Mouse (Mus musculus) common myeloid progenitor, adult 5-6 weeks (primary cell): ENCODE results near the gene Serpina9. TPM values are rescaled to one million over a fixed set of nuclear protein-coding genes. Genes with fewer than 3 reads are reported as not detected.

Source experiments
- ATAC-seq: replicated peaks from 2 replicates; pipeline ENCODE4 v1.8.0; 2016; ENCODE audit warnings: low read depth, mild to moderate bottlenecking, moderate TSS enrichment, inconsistent platforms; ENCODE audit not compliant: poor library complexity, severe bottlenecking
- total RNA-seq: library from RNA; stranded (forward); fragments of 200-1000, 187-1606 nt; gene quantifications from 2 replicates; pipeline ENCODE4 v1.2.3, GENCODE M21; 2017

The Serpina9 gene
- total RNA-seq = not detected in 2 replicates

DNA sequence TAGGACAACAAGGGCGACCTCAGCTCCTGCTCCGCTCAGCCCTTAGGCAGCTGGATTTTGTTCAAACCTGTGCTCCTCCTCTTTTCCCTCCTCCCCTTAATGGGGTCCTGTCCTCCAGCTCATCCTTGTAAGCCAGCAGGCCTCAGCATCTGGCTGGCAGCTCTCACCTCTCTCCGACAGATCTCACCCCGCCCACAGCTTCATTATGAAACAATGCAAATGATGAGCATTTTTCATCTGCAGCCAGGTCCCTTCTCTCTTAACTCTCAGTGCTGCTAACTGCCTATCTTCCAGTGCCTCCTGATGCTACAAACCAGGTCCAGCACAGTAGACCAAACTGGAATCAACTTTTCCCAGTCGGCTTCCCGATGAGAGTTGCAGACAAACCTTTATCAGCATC is at the start of gene Serpina9:
Gene Serpina9 (minus strand): TSS at position 136 of the 400 bp plus-strand sequence.
- ATAC-seq = no peak

DNA sequence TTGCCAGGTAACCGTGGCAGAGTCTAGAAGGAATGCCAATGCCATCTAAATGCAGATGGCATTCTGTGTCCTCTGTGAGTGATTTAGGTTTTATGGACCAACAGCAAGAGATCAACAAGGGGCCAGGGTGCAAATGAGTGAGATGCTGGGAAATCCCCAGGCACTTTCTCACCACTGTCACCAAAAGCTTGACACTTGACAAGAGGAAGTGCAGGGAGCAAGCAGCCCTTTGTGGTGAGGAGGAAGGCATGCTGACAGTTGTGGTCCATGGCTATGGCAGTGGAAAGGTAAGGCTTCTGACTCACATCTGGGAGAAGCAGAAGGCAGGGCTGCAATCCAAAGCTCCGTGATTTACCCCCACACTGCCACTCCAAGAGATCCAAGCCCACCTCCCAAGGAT is 48.3 kb upstream of the Serpina9 start:
- peak; percentile 77 for ATAC-seq

DNA sequence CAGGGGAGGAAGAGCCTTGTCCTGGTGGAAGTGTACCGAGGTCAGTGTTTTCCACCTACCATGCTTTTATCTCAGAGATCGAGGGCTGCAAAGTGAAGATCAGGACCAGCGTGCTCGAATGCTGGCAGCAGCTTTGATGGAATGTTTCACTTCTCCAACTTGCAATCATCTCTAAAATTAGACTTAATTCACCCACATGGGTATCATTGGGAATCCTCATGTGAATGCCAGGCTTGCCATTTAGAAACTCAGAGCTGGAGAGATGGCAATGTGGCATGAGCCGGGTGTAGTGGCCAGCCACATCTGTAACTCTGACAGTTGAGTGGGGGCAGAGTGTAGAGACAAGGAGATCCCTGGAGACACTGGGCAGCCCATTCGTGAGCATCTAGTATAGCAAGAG is 46.6 kb upstream of the Serpina9 start:
- no peak for ATAC-seq

DNA sequence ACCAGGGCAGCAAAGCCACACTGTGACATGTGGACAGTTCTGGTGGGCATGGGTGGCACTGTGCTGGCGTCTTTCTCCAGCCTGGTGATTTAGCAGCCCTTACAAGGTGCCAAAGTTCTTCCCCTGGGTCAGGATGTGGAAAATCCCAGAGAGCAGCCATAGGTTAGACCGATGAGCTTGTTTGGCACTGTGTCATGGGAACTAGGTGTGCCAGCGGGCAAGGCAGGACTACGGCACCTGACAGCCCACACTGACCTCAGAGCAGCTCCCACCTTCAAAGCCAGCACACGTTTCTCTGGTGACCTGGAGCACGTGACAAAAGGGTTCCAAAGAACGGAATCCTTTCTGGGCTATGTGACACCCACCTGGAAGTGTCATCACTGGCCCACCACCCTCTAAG is 44.0 kb upstream of the Serpina9 start:
- peak; percentile 20; the same call in 1 of the 2 replicates for ATAC-seq

DNA sequence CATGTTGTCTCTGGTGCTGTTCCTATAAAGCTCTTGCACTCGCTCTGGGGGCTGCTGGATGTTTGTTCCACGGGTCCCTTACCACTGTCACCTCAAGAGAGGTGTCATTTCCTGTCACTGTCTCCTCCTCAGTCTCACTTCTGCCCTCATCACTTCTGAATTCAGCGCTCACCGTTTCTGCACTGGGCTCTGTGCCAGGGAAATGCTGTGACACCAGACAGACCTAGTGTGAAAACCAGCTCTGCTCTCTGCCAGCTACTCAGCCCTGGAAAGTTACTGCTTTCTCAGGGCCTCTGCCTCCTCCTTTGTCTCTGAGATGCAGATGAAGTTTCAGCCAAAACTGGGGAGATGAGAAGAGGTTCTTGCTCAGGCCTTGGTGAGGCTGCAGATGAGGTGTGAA is 43.5 kb upstream of the Serpina9 start:
- ATAC-seq = peak; percentile 62

DNA sequence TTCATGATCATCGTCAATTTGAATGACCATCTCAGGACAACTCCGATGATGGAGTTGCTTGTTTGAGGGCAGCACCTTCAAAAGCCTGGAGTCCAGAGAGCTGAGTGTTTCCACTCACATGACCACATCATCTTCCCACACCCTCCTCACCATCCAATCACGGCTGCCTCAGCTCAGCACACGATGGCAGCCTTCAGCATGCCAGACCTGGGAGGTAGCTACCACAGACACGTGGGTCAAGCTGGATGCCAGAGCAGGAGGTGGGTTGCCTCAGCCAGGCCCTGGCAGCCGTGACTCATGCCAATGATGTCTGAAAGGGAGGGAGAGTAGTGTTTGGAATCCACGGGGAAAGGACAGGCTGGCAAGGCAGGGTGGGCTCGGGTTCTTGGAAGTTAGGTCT is 42.2 kb upstream of the Serpina9 start:
- ATAC-seq = no peak

DNA sequence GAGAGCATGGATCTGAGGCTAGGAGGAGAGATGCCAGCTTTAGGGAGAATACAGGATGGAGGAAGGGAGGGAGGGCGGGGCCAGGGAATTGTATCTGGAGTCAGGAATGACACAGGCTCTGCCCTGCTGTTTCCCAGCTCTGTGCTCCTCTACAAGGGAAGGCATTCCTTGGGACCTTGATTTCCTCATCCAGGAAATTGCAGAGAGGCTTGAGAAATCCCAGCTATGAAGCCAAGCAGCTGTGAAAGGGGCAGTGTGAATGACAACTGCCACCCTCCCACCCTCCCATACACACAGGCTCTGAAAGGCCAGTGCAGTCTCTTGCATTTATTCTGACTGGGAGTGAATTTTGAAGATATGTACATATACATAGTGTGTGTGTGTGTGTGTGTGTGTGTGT is 40.4 kb upstream of the Serpina9 start:
- no peak for ATAC-seq

DNA sequence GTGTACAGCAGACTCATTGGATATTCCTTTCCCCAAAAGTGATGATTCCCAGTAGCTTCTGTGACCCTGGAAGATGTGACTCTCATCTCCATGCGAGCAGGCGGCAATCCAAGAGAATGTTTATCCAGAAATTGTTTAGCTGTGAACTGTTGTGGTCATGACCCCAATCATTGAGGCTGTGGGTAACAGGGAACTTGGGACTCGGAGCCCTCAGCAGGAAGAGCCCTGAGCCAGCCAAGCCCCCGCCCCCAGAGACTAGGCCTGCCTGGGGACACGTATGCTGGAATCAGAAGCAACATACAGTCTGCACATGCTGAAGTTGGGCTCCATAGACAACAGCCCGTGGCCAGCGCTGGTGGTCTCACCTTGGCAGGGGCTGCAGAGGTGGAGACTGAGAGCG is 32.2 kb upstream of the Serpina9 start:
- no peak for ATAC-seq

DNA sequence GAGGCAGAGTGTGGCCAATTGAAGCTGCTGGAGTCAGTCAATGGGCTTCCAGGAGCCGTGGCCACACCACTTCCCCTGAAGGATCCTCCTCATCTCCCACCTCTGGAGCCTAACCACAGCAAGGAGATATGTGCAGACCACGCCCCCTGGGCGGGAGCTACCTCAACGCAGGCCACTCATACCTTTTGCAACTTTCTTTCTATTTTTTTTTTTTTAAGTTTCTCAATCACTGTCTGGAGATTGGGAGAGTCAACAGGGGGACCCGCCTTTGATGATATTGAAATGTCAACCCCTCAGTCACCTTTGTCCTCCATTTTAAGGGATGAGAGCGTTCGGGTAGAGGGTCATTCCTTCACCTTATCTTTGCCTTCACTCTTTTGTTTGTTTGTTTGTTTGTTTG is 30.8 kb upstream of the Serpina9 start, which contains the start of gene Serpina12:
Gene Serpina12 (minus strand): TSS at position 101 of the 400 bp plus-strand sequence.
- ATAC-seq = peak; percentile 42; the same call in 1 of the 2 replicates

DNA sequence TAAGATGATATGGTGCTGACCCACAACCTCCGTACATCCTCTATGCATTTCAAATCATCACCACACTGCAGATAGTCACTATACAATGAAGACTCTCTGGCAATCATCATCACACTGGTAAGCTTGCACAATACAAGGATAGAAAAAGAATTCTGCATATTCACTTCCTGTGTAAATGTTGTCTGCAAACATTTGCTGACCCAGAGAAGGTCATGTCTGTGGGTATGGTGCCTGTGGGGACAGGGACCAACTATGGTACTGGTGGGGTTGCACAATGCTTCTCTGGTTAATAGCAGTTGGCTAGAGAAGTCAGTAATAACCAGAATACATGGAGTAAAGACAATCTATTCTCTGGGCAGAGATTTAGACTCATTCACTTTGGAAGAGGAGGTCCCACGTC is 29.2 kb upstream of the Serpina9 start:
- ATAC-seq = peak; percentile 70

DNA sequence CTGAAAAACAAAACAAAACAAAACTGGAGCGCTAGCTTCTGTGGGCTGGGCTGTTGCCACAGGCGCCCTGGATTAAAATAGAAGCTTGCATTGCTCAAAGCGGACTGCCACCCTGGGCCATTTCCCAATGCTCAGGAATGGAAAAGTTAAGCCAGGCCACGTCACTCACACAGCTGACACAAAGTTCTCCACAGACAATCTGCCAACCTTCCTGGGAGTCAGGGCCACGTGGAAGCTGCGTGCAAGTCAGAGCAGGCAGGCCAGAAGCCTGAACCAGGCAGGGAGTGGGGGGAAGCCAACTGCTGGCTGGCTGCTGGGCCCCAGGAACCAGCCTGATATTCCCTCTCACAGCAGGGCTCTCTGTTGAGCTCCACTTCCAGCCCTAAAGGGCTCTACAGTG is 27.8 kb upstream of the Serpina9 start:
- ATAC-seq = peak; percentile 30; the same call in 1 of the 2 replicates

DNA sequence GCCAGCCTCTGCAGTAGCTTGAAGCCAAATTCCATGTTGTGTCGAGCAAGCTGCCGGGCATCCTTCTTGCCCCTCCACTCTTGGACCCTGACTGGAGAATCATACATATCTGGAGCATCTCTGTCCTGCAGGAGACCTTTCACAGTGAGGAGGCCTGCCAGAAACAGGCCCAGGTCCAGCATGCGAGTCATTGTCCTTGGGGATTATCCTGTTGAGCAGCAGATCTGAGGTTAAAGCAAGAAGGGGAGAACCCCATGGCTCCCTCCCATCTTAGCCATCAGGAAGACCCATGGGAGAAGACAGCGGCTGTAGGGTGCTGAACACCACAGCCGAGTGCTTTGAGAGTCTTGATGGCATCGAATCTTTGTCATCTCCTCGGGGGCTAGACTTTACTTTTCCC is 24.6 kb upstream of the Serpina9 start:
- ATAC-seq = no peak

DNA sequence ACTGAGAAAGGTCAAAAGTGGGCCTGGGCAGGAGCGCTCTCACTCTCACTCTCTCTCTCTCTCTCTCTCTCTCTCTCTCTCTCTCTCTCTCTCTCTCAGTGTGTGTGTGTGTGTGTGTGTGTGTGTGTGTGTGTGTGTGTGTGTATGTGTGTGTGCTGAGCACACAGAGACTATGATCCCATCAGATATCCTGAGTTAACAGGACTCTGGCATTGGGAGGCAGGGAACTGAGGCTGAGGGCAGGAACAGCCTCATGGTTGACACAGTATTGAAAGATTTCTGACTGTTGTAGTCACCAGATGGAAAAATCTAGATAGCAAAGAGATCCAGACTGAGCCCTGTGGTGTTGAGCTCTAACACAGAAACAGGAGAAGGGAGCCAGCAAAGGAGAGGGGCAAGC is 20.2 kb upstream of the Serpina9 start:
- ATAC-seq = no peak

DNA sequence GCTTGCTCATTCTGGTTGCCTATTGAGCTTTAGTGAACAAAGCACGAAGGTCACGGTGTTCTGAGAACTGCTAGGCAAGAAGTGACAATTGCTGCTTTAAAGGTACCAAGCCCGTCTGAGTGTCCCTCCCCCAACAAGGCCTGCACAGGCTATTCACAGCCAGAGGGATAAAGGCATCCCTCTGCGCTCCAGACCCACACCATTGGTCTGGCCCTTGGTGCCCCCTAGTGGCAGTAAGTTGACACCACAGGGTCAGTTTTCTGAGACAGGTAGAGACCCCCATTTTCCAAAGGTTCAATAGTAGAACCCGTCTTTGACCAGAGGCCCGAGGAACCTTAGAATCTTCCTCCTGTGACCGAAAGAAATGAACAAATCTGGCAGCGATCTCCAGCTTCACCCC is 16.4 kb upstream of the Serpina9 start:
- peak; percentile 64; the same call in 1 of the 2 replicates for ATAC-seq

DNA sequence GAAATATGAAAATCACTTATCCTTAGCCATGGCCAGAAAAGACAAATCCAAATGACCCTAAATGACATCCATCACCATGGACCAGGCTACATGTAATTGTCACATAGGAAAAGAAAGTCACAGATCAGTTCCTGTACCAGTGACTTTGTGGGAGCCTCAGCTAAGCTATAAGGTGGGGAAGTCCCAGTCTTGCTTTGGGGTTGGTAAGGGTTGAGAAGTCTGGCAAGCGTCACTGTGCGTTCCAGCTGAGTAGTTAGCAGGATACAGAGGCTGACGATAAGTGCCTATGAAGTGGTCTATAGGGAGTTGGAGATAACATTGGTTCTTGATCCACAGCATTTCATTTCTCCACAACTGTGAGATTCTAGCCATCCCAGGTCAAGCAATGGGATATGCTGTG is 1.7 kb upstream of the Serpina9 start:
- ATAC-seq = no peak

DNA sequence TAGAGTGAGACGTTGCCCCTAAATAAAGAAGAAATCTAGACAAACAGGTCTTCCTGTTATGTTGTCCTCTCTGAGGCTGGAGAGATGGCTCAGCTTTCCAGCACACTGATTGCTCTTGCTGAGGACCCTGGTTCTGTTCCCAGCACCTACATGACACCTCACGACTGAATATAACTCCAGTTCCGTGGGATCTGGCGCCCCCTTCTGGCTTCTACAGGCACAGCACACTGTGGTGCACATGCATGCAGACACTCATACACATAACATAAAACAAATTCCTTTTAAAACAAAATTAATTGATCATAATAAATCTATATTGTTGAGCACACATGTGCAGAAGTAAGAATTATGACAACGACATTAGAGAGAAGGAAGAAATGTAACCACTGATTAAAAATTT is 8.9 kb downstream of the Serpina9 start:
- ATAC-seq = no peak

DNA sequence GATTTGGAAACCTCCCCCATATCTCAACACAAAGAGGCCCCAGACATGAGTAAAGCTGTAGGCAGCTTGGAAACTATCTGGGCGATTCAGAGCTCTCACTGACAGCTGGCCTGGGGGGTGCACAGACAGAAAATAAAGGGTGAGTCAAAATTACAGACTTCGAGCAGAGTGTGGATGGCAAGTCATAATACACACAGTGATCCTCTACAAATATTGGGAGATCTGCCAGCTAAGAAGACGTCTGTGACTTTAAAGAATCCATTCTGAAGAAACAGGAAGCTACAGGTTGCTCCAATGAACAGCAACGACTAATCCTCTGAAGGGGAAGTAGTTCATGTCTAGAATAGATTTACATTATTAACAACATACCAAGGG is 10.3 kb downstream of the Serpina9 start:
- peak; percentile 77 for ATAC-seq

DNA sequence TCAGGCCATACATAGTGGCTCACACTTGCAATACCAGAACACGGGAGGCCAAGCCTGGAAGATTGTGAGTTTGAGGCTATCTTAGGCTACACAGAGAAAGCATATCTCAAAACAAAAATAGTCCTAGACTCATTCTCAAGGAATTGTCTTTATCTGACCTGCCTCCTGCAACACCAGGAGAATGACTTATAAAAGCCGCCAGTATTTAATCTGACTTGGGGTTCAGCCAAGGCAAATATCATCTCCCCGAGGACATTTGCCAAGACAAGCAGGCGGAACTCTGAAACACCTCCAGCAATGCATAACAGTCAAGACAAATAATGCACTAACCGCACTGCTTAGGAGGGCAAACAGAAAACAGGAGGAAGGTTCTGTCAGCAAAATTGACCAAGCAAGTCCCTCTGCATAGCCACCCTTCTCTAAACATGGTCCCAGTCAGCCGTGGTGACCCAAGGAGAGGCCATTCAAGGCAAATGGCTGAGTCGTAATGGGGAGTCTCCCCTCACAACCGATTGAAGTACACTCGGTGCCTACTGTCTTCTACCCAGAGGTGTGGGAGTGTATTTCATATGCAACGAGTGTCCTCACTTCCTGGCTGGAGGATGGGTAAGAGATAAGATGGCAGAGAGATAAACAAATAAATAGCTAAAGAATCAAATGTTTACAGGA is 10.9 kb downstream of the Serpina9 start:
- no peak for ATAC-seq

DNA sequence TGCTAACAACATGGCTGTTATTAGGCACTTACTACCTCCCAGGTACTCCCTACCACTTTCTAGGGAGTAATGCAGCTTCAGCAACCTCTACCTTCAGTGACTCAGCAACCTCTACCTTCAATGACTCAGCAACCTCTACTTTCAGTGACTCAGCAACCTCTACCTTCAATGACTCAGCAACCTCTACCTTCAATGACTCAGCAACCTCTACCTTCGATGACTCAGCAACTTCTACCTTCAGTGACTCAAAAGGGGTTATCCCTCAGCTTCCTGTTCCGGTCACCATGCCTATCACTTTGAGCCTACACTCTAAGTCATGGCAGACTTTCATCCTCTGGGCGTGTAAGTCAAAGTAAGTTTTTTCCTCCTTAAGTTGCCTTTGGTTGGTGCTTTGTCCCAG is 13.0 kb downstream of the Serpina9 start:
- ATAC-seq = peak; percentile 45; the same call in 1 of the 2 replicates

DNA sequence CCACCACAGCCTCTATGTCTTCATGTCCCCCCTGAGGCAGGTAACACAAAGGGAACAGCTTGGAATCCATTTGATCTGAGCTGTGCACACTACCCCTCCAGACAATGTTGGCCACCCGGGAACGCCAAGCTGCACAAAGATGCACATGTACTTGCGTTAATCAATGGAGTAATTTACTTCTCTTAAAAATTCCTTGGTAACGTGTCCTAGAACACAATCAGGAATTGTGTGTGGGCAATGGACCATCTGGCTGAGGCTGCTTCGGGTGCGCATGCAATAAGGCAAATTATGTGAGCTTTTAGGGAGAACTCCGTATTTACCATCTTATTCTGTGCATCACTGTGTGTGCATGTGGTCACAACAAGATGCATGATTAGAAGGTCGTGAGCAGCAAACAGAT is 13.9 kb downstream of the Serpina9 start:
- no peak for ATAC-seq

DNA sequence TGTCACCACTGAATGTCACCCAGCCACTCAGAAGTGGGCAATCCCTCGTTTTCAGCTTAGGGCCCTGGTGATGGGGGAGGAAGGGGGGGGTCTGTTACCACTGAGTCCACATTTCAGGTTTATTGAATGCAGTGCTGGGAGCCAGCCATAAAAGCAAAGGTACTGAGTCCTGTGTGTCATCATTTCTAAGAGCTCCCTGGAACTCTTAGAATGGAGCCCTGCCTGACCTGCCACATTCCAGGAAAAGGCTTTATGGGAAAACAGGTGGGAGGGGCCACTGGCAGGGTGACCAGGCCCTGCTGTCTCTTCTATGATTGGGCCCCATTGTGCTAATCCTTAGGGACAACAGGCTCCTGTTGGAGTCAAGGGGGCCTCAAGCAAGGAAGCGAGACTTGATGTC is 17.0 kb downstream of the Serpina9 start:
- ATAC-seq = no peak
